In the genomic region with DNA sequence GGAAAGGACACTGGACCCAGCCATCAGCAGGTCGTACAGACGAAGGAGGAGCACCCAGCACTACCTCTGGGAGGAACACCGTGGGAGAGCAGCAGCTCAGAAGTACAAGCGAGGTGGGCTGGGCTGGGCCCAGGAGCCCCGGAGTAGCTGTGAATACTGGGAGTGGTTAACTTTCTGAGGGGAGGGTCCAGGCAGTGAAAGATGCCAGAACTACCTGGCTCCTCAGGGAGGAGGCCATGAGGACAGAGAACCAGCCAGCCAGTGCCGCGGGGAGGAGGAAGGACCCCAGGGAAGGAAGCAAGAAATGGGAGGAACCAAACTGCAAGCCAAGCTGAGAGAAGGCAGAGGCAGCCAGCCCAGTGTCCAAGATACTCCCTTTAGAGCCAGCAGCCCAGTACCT, we compare ENCODE assay signal across 27 mouse cellular contexts. TPM values are rescaled to one million over a fixed set of nuclear protein-coding genes. Genes with fewer than 3 reads are reported as not detected.
DNase-seq lines count a peak whose midpoint lies in the region; ATAC-seq and TF ChIP-seq lines count a peak whose summit lies in the region.
"Had no signal": no experiment of that assay in that cellular context is flagged by ENCODE, and none has a peak within 500 bp of the region (broad histone marks: within the 10 kb centered on the region; RNA-seq: fewer than 3 reads in every experiment).

No protein-coding gene starts in this region.

- no peaks in the 10 kb centered on the region for H3K4me1 ChIP-seq in intestine, postnatal 0 days (replicated peaks; ENCODE audit: control insufficient read depth, insufficient read depth, low read length)
- no peaks in the 10 kb centered on the region for H3K4me1 ChIP-seq in intestine, embryonic 16.5 days (ENCODE audit: control insufficient read depth, insufficient read depth, low read length)
- H3K4me1 ChIP-seq in G1E (ENCODE audit: insufficient read depth, low read depth, low read length) = peaks cover 73% of the 10 kb centered on the region
- peaks cover 49% of the 10 kb centered on the region for H3K4me1 ChIP-seq in liver, embryonic 13.5 days (replicated peaks)
- H3K4me1 ChIP-seq: embryonic facial prominence, embryonic 12.5 days; embryonic facial prominence, embryonic 15.5 days; forebrain, embryonic 10.5 days; forebrain, embryonic 13.5 days; heart, embryonic 13.5 days; hindbrain, embryonic 12.5 days had no signal

- peak; percentile 11; the same call in 1 of the 2 replicates for ATAC-seq in intestine, postnatal 0 days
- no peak for ATAC-seq in intestine, embryonic 16.5 days
- ATAC-seq in G1E (ENCODE audit: extremely low read depth, insufficient number of reproducible peaks, low FRiP score, poor library complexity, severe bottlenecking) = no peak
- ATAC-seq in liver, embryonic 13.5 days (ENCODE audit: low read depth) = no peak
- ATAC-seq in frontal cortex, adult (ENCODE audit: low TSS enrichment) = no peak
- ATAC-seq: CD4-positive, CD25-positive, alpha-beta regulatory T cell, adult 4 months; forebrain, embryonic 13.5 days; forebrain, embryonic 16.5 days; hindbrain, embryonic 16.5 days had no signal

- WGBS in intestine, postnatal 0 days = 85% methylated on average over 7 of the region's 7 CpGs
- WGBS in intestine, embryonic 16.5 days = 85% methylated on average over 7 of the region's 7 CpGs
- WGBS in liver, embryonic 13.5 days (ENCODE audit: insufficient replicate concordance) = 85% methylated on average over 7 of the region's 7 CpGs

- no peak overlapping the region for H3K27ac ChIP-seq in intestine, postnatal 0 days (ENCODE audit: low read depth, low read length)
- H3K27ac ChIP-seq in intestine, embryonic 16.5 days (ENCODE audit: low read length) = no peak overlapping the region
- peak overlapping the region; percentile 97 for H3K27ac ChIP-seq in liver, embryonic 13.5 days
- H3K27ac ChIP-seq in gastrocnemius, adult 2 months = no peak overlapping the region
- no peak overlapping the region for H3K27ac ChIP-seq in left cerebral cortex, adult 2 months
- H3K27ac ChIP-seq: embryonic facial prominence, embryonic 12.5 days; embryonic facial prominence, embryonic 15.5 days; forebrain, embryonic 10.5 days; forebrain, embryonic 13.5 days; heart, adult 2 months; heart, embryonic 10.5 days; heart, embryonic 13.5 days; hindbrain, embryonic 12.5 days had no signal

- no peak overlapping the region for H3K4me2 ChIP-seq in intestine, postnatal 0 days (replicated peaks; ENCODE audit: low read depth)
- no peak overlapping the region for H3K4me2 ChIP-seq in intestine, embryonic 16.5 days (ENCODE audit: low read depth, low read length)
- H3K4me2 ChIP-seq in liver, embryonic 13.5 days = 0 out of 2 replicates have a peak overlapping the region, but pooled peaks have one; percentile 12
- H3K4me2 ChIP-seq: embryonic facial prominence, embryonic 12.5 days; embryonic facial prominence, embryonic 15.5 days; forebrain, embryonic 13.5 days; heart, embryonic 13.5 days; hindbrain, embryonic 12.5 days had no signal

- H3K36me3 ChIP-seq in intestine, postnatal 0 days (ENCODE audit: control insufficient read depth, insufficient read depth) = peaks cover 75% of the 10 kb centered on the region
- H3K36me3 ChIP-seq in intestine, embryonic 16.5 days (ENCODE audit: control insufficient read depth, insufficient read depth, low read length) = peaks cover 32% of the 10 kb centered on the region
- H3K36me3 ChIP-seq in G1E (replicated peaks) = peaks cover 90% of the 10 kb centered on the region
- H3K36me3 ChIP-seq in liver, embryonic 13.5 days = peaks cover 100% of the 10 kb centered on the region

- no peaks in the 10 kb centered on the region for H3K27me3 ChIP-seq in intestine, postnatal 0 days (replicated peaks; ENCODE audit: control insufficient read depth, insufficient read depth, low read length)
- H3K27me3 ChIP-seq in intestine, embryonic 16.5 days (replicated peaks; ENCODE audit: control insufficient read depth, insufficient read depth, low read length) = no peaks in the 10 kb centered on the region
- no peaks in the 10 kb centered on the region for H3K27me3 ChIP-seq in G1E (ENCODE audit: insufficient read depth, low read length)
- H3K27me3 ChIP-seq in liver, embryonic 13.5 days = no peaks in the 10 kb centered on the region
- H3K27me3 ChIP-seq: embryonic facial prominence, embryonic 12.5 days; embryonic facial prominence, embryonic 15.5 days; forebrain, embryonic 13.5 days; heart, embryonic 13.5 days; hindbrain, embryonic 12.5 days had no signal

- TF ChIP-seq CTCF in intestine, postnatal 0 days (IDR thresholded peaks at IDR 0.05; ENCODE audit: low read depth) = no peak
- TF ChIP-seq CTCF in G1E (IDR thresholded peaks at IDR 0.05; ENCODE audit: low read depth, low read length) = no peak
- no peak for TF ChIP-seq CTCF in gastrocnemius, adult 2 months (IDR thresholded peaks at IDR 0.05)
- TF ChIP-seq CTCF in left cerebral cortex, adult 2 months (IDR thresholded peaks at IDR 0.05) = no peak

- H3K4me3 ChIP-seq in intestine, postnatal 0 days (ENCODE audit: low read depth, low read length) = no peak overlapping the region
- no peak overlapping the region for H3K4me3 ChIP-seq in intestine, embryonic 16.5 days (ENCODE audit: low read length)
- peak overlapping the region; percentile 46; the same call in 1 of the 2 replicates for H3K4me3 ChIP-seq in G1E (ENCODE audit: low read depth, low read length)
- no peak overlapping the region for H3K4me3 ChIP-seq in liver, embryonic 13.5 days (replicated peaks)
- H3K4me3 ChIP-seq in gastrocnemius, adult 2 months = no peak overlapping the region
- no peak overlapping the region for H3K4me3 ChIP-seq in left cerebral cortex, adult 2 months
- H3K4me3 ChIP-seq: embryonic facial prominence, embryonic 12.5 days; embryonic facial prominence, embryonic 15.5 days; forebrain, embryonic 10.5 days; forebrain, embryonic 13.5 days; heart, adult 2 months; heart, embryonic 10.5 days; heart, embryonic 13.5 days; hindbrain, embryonic 12.5 days had no signal

- no peak for DNase-seq in G1E (ENCODE audit: low spot score)
- DNase-seq in R1 (ENCODE audit: low read depth, low spot score) = peak; percentile 61
- DNase-seq in liver, embryonic 13.5 days = no peak
- no peak for DNase-seq in gastrocnemius, adult 2 months
- no peak for DNase-seq in left cerebral cortex, adult 2 months (ENCODE audit: extremely low spot score in 1 of 2, low spot score in 2 of 2)
- DNase-seq: adrenal gland, adult 2 months; adrenal gland, postnatal 14 days; cerebellum, adult 11 months; cerebellum, adult 2 months; cerebellum, adult 9-11 months; cerebellum, postnatal 25 days; gastrocnemius, postnatal 25 days; heart, adult 2 months; heart, postnatal 14 days had no signal

- intact Hi-C loops in gastrocnemius, adult 2 months (cut with DNase I) = no loop called here
- intact Hi-C loops in left cerebral cortex, adult 2 months (cut with DNase I) = no loop called here

- H3K9me3 ChIP-seq in intestine, postnatal 0 days (ENCODE audit: control insufficient read depth) = no peaks in the 10 kb centered on the region
- H3K9me3 ChIP-seq in intestine, embryonic 16.5 days (ENCODE audit: control insufficient read depth, low read length) = no peaks in the 10 kb centered on the region
- H3K9me3 ChIP-seq in G1E (replicated peaks) = no peaks in the 10 kb centered on the region
- H3K9me3 ChIP-seq in liver, embryonic 13.5 days (replicated peaks) = no peaks in the 10 kb centered on the region
- H3K9me3 ChIP-seq: embryonic facial prominence, embryonic 12.5 days; embryonic facial prominence, embryonic 15.5 days; forebrain, embryonic 10.5 days; forebrain, embryonic 13.5 days; heart, embryonic 10.5 days; heart, embryonic 13.5 days; hindbrain, embryonic 12.5 days had no signal

- no peak overlapping the region for H3K9ac ChIP-seq in intestine, postnatal 0 days (ENCODE audit: low read depth, low read length)
- H3K9ac ChIP-seq in intestine, embryonic 16.5 days (ENCODE audit: low read depth, low read length) = no peak overlapping the region
- H3K9ac ChIP-seq in liver, embryonic 13.5 days = peak overlapping the region; percentile 26
- H3K9ac ChIP-seq: embryonic facial prominence, embryonic 12.5 days; embryonic facial prominence, embryonic 15.5 days; forebrain, embryonic 13.5 days; heart, embryonic 13.5 days; hindbrain, embryonic 12.5 days had no signal

RNA-seq across cellular contexts. Expression of a gene that starts 7.3 kb away (rescaled TPM):
- 6.8 and 7.3 TPM in 2 replicates for polyA plus RNA-seq in intestine, postnatal 0 days (2015; fragmentation: Nextera tagmentation; extraction: Ambion mirVana)
- 8.7 TPM in 2 replicates for polyA plus RNA-seq in intestine, embryonic 16.5 days (2015; fragmentation: Nextera tagmentation; extraction: Ambion mirVana)
- 22.8 and 41.7 TPM in 2 replicates for total RNA-seq in G1E (2014; fragmentation: Nextera tagmentation)
- total RNA-seq in G1E (2017) = 38.3 and 46.5 TPM in 2 replicates
- 47.0 and 55.1 TPM in 2 replicates for polyA plus RNA-seq in G1E (2012)
- 10.8 and 11.6 TPM in 2 replicates for polyA plus RNA-seq in liver, embryonic 13.5 days (2015; fragmentation: Nextera tagmentation; extraction: Ambion mirVana)
- total RNA-seq in gastrocnemius, adult 2 months (2021) = 1 to 10 TPM; 1.4 to 2.5 TPM
- 10 to 100 TPM; 10.8 to 11.0 TPM for total RNA-seq in left cerebral cortex, adult 2 months (2021)

RNA-seq across cellular contexts. Expression of a gene that starts 18.6 kb away (rescaled TPM):
- polyA plus RNA-seq in intestine, postnatal 0 days (2015; fragmentation: Nextera tagmentation; extraction: Ambion mirVana) = 2.0 and 2.1 TPM in 2 replicates
- 3.1 and 3.5 TPM in 2 replicates for polyA plus RNA-seq in intestine, embryonic 16.5 days (2015; fragmentation: Nextera tagmentation; extraction: Ambion mirVana)
- 3.8 and 3.9 TPM in 2 replicates for total RNA-seq in G1E (2014; fragmentation: Nextera tagmentation)
- 1.5 and 2.1 TPM in 2 replicates for total RNA-seq in G1E (2017)
- 1.6 and 1.8 TPM in 2 replicates for polyA plus RNA-seq in G1E (2012)
- 1.00 and 1.4 TPM in 2 replicates for polyA plus RNA-seq in liver, embryonic 13.5 days (2015; fragmentation: Nextera tagmentation; extraction: Ambion mirVana)
- total RNA-seq in gastrocnemius, adult 2 months (2021) = under 1 TPM; 0.31 to 0.39 TPM
- 10 to 100 TPM; 10.5 to 11.5 TPM for total RNA-seq in left cerebral cortex, adult 2 months (2021)

RNA-seq across cellular contexts. Expression of a gene that starts 22.6 kb away (rescaled TPM):
- 3.1 and 3.4 TPM in 2 replicates for polyA plus RNA-seq in intestine, postnatal 0 days (2015; fragmentation: Nextera tagmentation; extraction: Ambion mirVana)
- polyA plus RNA-seq in intestine, embryonic 16.5 days (2015; fragmentation: Nextera tagmentation; extraction: Ambion mirVana) = 5.5 and 6.1 TPM in 2 replicates
- total RNA-seq in G1E (2014; fragmentation: Nextera tagmentation) (94.0 and 120 TPM in 2 replicates), G1E (2017) (57.9 and 59.1 TPM in 2 replicates)
- 14.6 and 23.4 TPM in 2 replicates for polyA plus RNA-seq in G1E (2012)
- polyA plus RNA-seq in liver, embryonic 13.5 days (2015; fragmentation: Nextera tagmentation; extraction: Ambion mirVana) = 6.9 and 7.5 TPM in 2 replicates
- total RNA-seq in gastrocnemius, adult 2 months (2021) = 1 to 10 TPM; 4.0 to 7.1 TPM
- 10 to 100 TPM; 63.3 to 69.7 TPM for total RNA-seq in left cerebral cortex, adult 2 months (2021)

RNA-seq across cellular contexts. Expression of a gene that starts 23.3 kb away (rescaled TPM):
- 7.8 and 8.6 TPM in 2 replicates for polyA plus RNA-seq in intestine, postnatal 0 days (2015; fragmentation: Nextera tagmentation; extraction: Ambion mirVana)
- polyA plus RNA-seq in intestine, embryonic 16.5 days (2015; fragmentation: Nextera tagmentation; extraction: Ambion mirVana) = 45.6 and 49.9 TPM in 2 replicates
- 65.0 and 73.4 TPM in 2 replicates for total RNA-seq in G1E (2014; fragmentation: Nextera tagmentation)
- 59.1 and 65.1 TPM in 2 replicates for total RNA-seq in G1E (2017)
- polyA plus RNA-seq in G1E (2012) = 87.0 and 87.6 TPM in 2 replicates
- polyA plus RNA-seq in liver, embryonic 13.5 days (2015; fragmentation: Nextera tagmentation; extraction: Ambion mirVana) = 69.1 and 89.8 TPM in 2 replicates
- total RNA-seq in gastrocnemius, adult 2 months (2021) = under 1 TPM; 0.41 to 0.64 TPM
- total RNA-seq in left cerebral cortex, adult 2 months (2021) = 1 to 10 TPM; 7.9 to 8.8 TPM

RNA-seq across cellular contexts. Expression of a gene that starts 58.4 kb away (rescaled TPM):
- polyA plus RNA-seq in intestine, postnatal 0 days (2015; fragmentation: Nextera tagmentation; extraction: Ambion mirVana) = 1,362 and 1,364 TPM in 2 replicates
- 783 and 890 TPM in 2 replicates for polyA plus RNA-seq in intestine, embryonic 16.5 days (2015; fragmentation: Nextera tagmentation; extraction: Ambion mirVana)
- total RNA-seq in G1E (2014; fragmentation: Nextera tagmentation) = 126 and 189 TPM in 2 replicates
- 61.1 and 65.5 TPM in 2 replicates for total RNA-seq in G1E (2017)
- polyA plus RNA-seq in G1E (2012) = 209 and 285 TPM in 2 replicates
- polyA plus RNA-seq in liver, embryonic 13.5 days (2015; fragmentation: Nextera tagmentation; extraction: Ambion mirVana) = 348 and 367 TPM in 2 replicates
- total RNA-seq in gastrocnemius, adult 2 months (2021) = 100 to 1,000 TPM; 147 to 152 TPM
- total RNA-seq in left cerebral cortex, adult 2 months (2021) = 1,000 to 10,000 TPM; 1,211 to 1,240 TPM
